Mouse (Mus musculus) liver, embryonic 14 days (tissue): ENCODE results near the gene Nupl1. TPM values are rescaled to one million over a fixed set of nuclear protein-coding genes. Genes with fewer than 3 reads are reported as not detected.

Source experiments
- polyA plus RNA-seq: library from polyadenylated mRNA; depleted of rRNA; stranded (reverse); fragments of >200 nt; gene quantifications from 2 replicates; pipeline ENCODE4 v1.2.3, GENCODE M21; 2012; rRNA removed

Nupl1 gene
- polyA plus RNA-seq: 0.01 TPM in 2 replicates

DNA sequence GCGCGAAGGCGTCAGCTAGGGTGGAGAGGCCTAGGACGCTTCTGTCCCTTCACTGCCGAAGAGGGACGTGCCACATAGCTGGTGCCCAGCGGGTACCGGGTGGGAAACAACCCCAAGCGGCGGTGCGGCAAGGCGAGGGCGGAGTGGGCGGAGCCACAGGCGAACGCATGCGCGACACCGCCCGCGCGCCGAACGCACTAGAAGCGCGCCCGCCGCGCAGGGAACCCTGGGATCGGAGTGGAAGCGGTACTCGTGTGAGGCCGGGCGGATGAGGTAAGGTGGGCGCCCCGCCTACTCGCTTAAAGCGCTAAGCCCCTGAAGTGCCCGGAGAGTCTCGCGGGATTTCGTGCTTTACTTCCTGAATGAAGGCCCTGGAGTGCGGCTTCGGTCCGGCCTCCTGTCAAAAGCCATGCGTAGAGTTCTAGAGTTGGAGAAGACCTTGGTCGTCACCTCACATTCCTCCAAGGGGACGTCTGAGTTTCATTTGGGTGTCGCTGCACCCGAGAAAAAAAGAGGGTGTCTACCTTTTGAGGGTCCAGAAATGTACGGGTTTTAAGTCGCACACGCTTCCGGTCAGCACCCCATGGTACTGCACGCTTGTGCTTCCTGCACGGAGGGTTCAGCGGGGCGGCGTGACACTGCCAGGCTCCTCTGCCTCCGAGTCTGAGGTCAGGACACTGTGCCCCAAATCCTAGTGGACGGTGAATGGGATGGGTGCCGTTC, at the start of gene Nupl1, which contains the start of gene Gm49336:
Nupl1 (minus strand) TSS at position 151 of the 723 bp plus-strand sequence.
Gm49336 (minus strand) TSS at position 227 of the 723 bp plus-strand sequence.

DNA sequence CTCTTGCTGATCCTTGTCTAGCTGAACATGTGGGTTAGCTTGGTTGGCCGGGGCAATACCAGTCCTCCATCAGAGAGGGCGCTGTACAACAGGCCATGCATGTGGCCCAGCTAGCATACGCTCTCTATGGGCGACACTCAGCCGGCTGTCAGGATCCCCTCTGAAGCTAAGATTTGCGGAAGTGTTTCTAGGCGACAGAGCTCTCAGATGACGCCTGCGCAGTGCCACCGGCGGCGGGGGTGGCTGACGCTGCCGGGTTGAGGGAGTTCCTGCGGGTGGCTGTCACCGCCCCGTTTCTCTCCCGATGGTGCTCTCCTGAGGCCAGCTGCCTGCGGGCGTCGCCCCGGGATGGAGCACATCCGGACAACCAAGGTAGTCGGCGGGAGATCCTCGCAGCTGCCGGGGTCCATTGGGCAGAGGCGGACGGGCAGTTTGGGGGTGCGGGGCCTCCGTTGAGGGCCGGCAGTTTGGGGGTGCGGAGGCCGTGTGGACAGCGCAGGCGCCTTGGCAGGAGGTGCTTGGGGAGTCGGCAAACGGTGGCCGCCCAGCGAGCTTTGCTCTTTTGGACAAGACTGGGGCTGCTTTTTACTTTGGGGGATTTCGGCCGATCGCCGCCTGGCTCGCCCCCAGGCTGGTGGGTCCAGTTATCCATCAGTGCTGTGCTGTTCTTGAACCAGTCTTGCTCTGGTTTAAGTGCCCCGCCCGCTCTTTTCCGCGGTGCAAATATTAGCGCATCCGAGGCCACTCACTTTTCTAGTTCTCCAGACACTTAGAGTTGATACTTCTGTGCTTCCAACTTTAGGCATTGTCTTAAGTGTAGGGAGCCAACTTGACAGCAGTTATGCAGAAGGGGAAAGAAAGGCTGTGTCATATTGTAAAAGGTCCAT, 14.0 kb upstream of the Nupl1 start, which contains the start of gene Mtmr6:
Mtmr6 (plus strand) TSS at position 239 of the 887 bp plus-strand sequence.

DNA sequence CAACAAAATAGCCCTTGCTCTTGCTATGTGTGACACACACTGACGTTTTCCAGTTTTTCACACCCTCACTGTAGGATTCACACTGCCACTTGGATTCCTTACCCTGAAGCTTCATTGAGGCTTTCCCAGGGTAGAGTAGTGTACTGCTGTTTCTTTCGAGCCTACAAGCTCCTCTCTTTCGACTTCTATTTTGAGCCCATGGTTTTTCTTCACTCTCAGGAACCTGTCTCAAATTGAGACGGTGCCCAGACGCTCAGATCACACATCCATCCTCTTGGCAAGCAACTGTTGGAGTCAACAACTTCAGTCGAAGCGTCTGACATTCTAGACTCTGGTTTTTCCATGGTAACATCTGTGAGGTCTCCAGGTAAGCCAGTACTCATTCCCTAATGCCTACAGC, 54.3 kb downstream of the Nupl1 start, which contains the start of gene Atp8a2:
Atp8a2 (minus strand) TSS at position 296 of the 400 bp plus-strand sequence.

Other genes with a start within 250 kb of the Nupl1 start
- gene Atp8a2, start 54.3 kb downstream of the Nupl1 start, polyA plus RNA-seq: 0.52 and 0.75 TPM in 2 replicates
- gene Gm49336, start 76 bp upstream of the Nupl1 start, polyA plus RNA-seq: 19.9 and 24.8 TPM in 2 replicates
- gene Mtmr6, start 13.8 kb upstream of the Nupl1 start, polyA plus RNA-seq: 8.0 and 9.5 TPM in 2 replicates
- 0.14 and 0.17 TPM in 2 replicates for gene Amer2, start 121.8 kb upstream of the Nupl1 start, polyA plus RNA-seq